Mouse (Mus musculus): Measurements from ENCODE around the gene Thy1.

The Thy1 gene

DNA sequence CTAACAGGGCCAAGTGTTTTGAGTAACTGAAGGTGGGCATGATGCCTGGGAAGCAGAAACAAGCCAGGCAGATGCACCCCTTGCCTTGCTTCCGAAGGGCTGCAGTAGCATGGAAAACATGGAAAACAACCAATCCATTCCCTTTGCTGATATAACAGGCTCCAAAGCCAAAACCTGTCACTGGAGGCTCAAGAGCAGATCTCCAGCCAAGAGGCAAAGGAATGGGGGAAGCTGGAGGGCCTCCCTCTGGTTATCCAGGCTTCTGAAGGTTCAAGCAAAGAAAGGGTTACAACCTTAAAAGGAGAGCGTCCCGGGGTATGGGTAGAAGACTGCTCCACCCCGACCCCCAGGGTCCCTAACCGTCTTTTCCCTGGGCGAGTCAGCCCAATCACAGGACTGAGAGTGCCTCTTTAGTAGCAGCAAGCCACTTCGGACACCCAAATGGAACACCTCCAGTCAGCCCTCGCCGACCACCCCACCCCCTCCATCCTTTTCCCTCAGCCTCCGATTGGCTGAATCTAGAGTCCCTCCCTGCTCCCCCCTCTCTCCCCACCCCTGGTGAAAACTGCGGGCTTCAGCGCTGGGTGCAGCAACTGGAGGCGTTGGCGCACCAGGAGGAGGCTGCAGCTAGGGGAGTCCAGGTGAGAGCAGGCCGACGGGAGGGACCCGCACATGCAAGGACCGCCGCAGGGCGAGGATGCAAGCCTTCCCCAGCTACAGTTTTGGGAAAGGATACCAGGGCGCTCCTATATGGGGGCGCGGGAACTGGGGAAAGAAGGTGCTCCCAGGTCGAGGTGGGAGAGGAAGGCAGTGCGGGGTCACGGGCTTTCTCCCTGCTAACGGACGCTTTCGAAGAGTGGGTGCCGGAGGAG lies at the start of gene Thy1:
TSS of gene Thy1 (plus strand) at position 549 of the 872 bp plus-strand sequence.
- DNase-seq = peak; percentile 72

GRCm38 (mm10) chr9:43997681-43998080 lies 45.5 kb upstream of the Thy1 start:
- no peak for DNase-seq

DNA sequence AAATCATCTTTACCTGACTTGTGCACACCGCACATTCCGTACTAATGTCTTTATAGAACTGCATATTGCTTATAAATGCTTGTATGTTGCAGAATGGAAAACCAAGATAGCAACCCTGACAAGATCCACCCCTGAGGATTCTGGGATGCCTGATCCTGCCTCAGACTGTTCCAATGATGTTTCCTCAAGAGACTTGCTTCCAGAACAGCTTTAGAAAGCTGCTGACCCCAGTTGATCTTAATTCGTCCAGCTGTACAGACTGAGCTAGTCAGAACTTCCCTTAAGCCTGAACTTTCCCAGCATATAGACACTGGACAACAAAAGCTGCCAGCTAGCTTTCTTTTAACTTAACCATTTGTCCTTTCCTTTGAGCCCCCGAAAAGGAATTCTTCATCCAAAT lies 44.3 kb upstream of the Thy1 start:
- DNase-seq = no peak

DNA sequence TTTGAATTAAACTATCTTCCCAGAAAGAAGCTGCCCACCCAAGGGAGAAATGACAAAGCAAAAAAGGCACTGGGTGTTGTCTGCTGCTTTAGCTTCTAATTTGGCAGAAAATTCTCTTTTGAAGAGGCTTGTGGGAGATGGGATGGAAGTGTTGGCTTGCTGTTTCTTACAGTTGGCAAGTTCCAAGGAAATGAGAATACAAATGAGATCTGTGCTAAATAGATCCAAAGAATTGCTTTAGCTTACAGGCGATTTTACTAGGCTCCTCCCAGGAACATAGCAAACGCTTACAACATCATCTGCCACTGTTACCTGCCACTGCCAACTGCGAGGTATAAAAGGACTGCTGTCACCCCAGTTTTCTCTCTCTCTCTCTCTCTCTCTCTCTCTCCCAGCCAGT lies 38.8 kb upstream of the Thy1 start:
- DNase-seq = no peak

DNA sequence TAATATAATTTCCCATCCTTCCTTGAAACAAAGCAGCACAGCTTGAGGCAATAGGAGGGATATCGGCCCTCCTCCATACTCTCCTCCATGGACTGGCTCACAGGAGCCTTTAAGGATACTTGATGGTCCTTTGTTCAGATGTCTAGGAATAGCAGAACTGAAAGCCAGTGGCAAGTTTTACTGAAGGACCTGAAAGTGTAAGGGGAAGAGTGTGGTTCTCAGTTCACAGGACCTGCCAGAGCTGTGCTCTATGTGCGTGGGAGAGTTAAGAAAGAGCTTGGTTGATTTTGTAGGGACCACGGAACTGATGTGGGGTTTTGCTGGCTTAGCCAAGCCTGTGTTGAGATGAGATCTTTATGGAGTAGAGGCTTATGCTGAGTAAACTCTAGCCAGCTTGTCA lies 37.9 kb upstream of the Thy1 start:
- DNase-seq = no peak

DNA sequence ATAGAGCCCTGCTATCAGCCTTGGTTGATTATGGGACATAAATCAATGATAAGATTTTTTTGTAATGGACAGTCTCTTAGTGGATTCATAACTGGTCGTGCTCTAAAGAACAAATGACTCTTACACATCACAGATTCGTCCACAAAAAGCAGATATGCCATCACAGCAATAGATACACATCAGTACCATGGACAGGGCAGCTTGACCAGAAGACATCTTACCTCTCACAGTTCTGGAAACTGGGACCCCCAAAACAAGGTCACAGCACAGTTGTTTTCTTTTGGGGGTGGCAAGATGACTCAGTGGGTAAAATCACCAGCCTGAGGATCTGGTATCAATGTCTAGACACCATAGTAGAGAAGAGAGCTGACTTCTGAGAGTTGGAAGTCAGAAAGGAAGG lies 35.9 kb upstream of the Thy1 start:
- DNase-seq = no peak

DNA sequence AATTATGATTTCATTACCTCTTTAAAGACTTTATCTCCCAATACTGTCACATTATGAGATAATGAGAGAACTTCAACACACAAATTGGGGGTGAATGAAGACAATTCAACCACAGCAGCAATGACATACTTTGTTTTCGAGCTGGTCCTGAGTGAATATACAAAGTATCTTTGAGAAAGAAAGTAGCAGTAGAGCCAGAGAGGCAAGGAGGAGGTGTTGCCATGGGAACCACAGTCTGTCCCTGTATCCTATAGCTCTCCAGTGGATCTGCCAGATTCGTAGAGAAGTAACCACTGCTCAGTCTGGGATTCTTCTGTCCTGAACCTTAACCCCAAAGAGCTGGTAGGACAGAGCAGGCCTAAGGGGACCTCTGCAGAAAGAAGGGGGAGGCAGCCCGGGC lies 35.2 kb upstream of the Thy1 start:
- DNase-seq = no peak

GRCm38 (mm10) chr9:44010900-44011299 lies 32.3 kb upstream of the Thy1 start:
- no peak for DNase-seq

DNA sequence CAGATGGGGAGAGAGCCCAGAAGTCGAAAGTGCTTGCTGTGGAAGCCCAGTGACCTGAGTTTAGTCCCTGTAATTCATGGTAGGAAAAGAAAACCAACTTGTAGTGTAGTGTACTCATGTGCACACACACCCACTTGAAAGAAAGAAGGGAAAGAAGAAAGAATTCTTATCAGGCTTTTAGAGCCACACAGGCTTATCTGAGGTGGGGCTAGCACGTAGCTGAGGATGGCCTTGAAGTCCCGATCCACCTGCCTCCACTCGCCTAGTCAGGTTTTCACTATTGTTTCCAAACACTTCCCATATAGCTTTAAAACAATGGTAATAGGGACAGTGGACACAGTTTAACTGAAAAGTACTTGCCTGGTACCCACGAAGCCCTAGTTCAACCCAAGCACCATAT lies 31.5 kb upstream of the Thy1 start:
- DNase-seq = no peak

- DNase-seq = no peak
Observed at GRCm38 (mm10) chr9:44012164-44012563, 31.0 kb upstream of the Thy1 start.

DNA sequence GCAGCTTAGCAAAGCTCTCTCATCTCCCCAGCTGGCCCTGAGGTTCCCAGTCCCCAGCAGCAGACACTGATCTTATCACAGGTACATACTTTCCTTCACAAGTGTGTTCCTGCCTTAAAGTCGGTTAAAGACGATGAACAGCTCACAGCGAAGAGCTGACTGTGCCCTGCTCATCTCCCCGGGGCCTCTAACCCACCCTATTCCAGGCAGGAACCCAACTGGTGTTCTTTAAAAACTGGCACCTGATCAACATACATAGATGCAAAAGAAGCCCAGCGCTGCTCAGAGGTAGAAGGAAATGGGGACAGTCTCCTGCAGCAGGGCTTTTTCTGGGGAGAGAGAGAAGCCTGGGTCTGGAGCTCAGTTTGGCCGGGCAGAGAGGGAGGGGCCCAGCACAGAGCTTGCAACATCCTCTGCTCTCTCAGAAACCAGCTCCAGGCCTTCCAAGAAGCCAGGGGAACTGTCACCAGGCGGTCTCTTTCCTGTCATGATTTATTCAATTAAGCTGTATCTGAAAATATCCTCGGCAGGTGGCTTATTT lies 30.4 kb upstream of the Thy1 start:
- peak; percentile 51 for DNase-seq

- DNase-seq = peak; percentile 50
Observed at GRCm38 (mm10) chr9:44013781-44014180, 29.4 kb upstream of the Thy1 start.

DNA sequence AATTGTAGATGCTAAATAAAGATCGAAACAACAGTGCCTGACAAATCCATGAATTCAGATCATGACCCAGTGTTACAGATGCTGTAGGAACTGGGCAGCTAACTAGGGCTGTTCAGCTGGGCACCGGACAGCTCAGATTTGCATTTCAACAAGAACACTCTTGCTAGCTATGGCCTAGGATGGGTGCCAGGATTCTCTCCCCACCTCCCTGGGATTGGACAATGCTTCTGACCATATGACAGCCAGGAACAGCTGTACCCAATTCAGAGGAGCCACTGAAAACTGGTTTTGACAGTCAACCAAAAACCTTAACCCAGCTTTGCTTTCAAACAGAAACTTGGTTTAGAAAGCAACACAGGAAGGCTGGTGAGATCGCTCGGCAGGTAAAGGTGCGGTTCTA lies 26.9 kb upstream of the Thy1 start:
- DNase-seq = no peak

- no peak for DNase-seq
Observed at GRCm38 (mm10) chr9:44017846-44018245, 25.3 kb upstream of the Thy1 start.

DNA sequence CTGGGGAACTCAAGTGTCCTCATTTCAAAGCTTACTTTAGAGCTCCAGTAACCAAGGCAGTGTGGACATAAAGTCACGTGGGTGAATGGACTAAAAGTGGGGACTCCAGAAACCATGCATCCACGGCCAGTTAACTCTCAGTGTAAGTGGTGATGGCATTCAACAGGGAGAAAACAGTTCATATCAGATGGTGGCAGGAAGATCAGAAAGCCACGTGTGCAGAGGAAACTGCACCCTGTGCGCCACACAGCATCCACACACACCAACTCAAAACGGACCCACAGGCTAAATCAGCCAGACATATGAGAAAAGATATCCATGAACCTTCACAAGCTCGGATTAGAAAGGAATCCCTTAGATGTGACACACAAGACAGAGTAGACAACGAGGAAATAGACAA lies 23.2 kb upstream of the Thy1 start:
- DNase-seq = no peak

DNA sequence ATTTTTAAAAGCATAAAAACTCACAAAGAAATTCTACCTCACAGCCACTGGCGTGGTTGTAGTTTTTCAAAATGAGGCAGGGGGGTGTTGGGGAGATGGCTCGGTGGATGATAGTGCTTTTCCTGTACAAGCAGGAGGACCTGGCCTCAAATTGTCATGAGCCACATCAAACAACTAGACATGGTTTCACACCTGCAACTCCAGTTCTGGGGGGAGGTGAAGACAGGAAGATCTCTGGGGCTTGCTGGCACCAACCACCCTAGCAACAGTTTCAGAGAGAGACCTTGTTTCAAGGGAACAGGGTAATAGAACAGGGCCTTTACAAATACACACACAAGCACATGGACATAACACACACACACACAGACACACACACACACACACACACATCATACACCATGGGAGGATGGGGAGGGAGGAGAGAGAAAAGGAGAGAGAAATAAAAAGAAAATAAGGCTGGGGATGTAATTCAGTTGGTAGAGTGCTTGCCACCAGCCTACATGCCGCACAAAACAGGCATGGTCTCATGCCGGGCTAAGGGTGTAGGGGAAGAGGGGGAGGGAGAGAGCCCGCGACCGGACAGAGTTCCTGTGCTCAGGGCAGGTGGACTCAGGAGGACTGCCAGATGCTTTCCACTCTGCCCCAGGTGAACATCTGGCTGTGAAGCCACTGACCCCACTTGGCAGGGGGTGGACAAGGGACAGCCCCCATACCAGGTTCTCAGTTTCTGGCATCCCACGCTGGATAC lies 20.9 kb upstream of the Thy1 start:
- DNase-seq = no peak

- no peak for DNase-seq
Observed at GRCm38 (mm10) chr9:44024096-44024495, 19.1 kb upstream of the Thy1 start.

DNA sequence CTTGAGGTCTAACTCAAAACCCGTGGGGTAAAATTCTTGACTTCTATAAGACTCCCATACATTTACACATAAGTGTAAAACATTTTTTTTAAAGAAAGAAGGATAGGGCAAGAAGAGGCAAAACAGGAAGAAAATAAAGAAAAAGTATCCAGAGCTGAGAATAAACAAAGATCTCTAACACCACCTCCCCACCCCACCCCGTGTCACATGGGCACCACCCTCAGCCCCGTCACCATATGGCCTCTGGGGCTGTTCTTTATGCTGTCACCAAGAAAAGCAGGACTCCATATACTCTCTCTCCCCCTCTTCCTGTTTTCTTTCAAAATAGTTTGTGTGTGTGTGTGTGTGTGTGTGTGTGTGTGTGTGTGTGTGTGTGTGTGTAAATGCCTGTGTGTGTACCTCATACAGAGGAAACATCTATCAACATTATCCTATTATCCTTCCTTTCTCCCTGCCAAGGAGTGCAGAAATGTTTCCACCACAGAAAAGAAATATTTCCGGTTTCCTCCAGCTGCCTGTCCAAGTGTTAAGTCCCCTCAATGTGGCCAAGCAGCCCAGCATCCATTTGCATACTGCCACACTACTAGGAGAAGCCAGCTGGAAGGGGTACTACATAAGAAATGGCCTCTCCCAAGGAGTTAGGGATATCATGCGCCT lies 13.5 kb upstream of the Thy1 start:
- DNase-seq = no peak

- no peak for DNase-seq
Observed at GRCm38 (mm10) chr9:44030646-44031045, 12.5 kb upstream of the Thy1 start.

- no peak for DNase-seq
Observed at GRCm38 (mm10) chr9:44031079-44031478, 12.1 kb upstream of the Thy1 start.

DNA sequence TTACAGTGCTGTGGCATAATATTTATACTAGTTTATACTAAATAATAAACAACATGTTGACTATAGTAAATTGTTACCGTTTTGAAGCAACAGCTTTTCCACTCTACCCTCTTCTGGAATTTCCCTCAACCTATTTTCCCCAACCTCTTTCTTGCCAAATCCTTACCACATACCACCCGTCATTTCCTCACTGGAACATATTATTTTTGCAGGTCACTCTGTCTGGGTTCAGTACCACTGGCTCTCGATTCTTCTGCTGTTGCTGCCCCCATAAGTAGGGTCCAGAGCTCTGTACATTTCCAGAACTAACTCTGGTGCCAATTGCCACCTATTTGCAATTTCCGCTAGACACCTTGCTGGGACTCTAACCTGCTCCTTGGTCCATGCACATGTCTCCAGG lies 11.2 kb upstream of the Thy1 start:
- no peak for DNase-seq

DNA sequence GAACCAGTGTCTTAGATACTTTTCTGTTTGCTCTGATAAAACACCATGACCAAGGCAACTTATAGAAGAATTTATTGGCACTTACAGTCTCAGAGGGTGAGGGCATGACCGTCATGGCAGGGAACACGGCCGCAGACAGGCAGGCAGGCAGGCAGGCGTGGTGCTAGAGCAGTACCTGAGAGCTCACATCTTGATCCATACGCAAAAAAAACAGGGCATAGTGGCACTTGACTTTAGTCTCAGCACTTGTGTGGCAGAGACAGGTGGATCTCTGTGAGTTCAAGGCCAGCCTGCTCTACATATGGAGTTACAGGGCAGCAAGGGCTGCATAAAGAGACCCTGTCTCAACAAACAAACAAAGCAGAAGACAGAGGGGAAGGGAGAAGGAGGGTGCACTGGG lies 9.9 kb upstream of the Thy1 start:
- no peak for DNase-seq

- DNase-seq = no peak
Observed at GRCm38 (mm10) chr9:44033957-44034727, 9.0 kb upstream of the Thy1 start.
